Mouse (Mus musculus) cerebellum, postnatal 10 days (tissue): ENCODE data around the gene Scrt2.
"Not testable (repeated sequence)": the region's sequence is repeated elsewhere in the genome, so short reads cannot be mapped to it uniquely, and the experiment has no call there.

Experiments
- DNase-seq, 2 experiments: peaks; one replicate each; pipeline ENCODE4 v3.0.0; 2021; ENCODE audit warnings: mixed read lengths in 2 of 2

Scrt2 gene

GRCm38 (mm10) chr2:152080685-152081541 is at the start of gene Scrt2:
Scrt2 (plus strand) TSS chr2:152081529.
- DNase-seq = peak; percentile 81 to 85

GRCm38 (mm10) chr2:152040101-152040500 is 41.2 kb upstream of the Scrt2 start:
- DNase-seq = peak; percentile 67 to 72

- DNase-seq = peak; percentile 64 to 68
Observed at GRCm38 (mm10) chr2:152047116-152048002, 34.0 kb upstream of the Scrt2 start.

GRCm38 (mm10) chr2:152048003-152048980 is 33.0 kb upstream of the Scrt2 start:
- peak; percentile 71 to 77 for DNase-seq

GRCm38 (mm10) chr2:152048981-152049441 is 32.3 kb upstream of the Scrt2 start:
- peak in 1 of 2 experiments; percentile 58 for DNase-seq

- DNase-seq = peak in 1 of 2 experiments; percentile 49
Observed at GRCm38 (mm10) chr2:152049611-152050270, 31.6 kb upstream of the Scrt2 start.

- DNase-seq = peak; percentile 52 to 57
Observed at GRCm38 (mm10) chr2:152050316-152050715, 31.0 kb upstream of the Scrt2 start.

GRCm38 (mm10) chr2:152051985-152052384 is 29.3 kb upstream of the Scrt2 start:
- DNase-seq = peak; percentile 27 to 48

- peak; percentile 92 to 96 for DNase-seq
Observed at GRCm38 (mm10) chr2:152055406-152055805, 25.9 kb upstream of the Scrt2 start.

GRCm38 (mm10) chr2:152056368-152057251 is 24.7 kb upstream of the Scrt2 start:
- DNase-seq = peak; percentile 96 to 98

- peak; percentile 71 to 77 for DNase-seq
Observed at GRCm38 (mm10) chr2:152057252-152057563, 24.1 kb upstream of the Scrt2 start.

- DNase-seq = not testable (repeated sequence)
Observed at GRCm38 (mm10) chr2:152062817-152063216, 18.5 kb upstream of the Scrt2 start.

GRCm38 (mm10) chr2:152068660-152069433 is 12.5 kb upstream of the Scrt2 start:
- peak; percentile 40 to 41 for DNase-seq

- no peak for DNase-seq
Observed at GRCm38 (mm10) chr2:152069434-152069786, 11.9 kb upstream of the Scrt2 start.

- no peak for DNase-seq
Observed at GRCm38 (mm10) chr2:152069941-152070340, 11.4 kb upstream of the Scrt2 start.

- peak; percentile 62 to 72 for DNase-seq
Observed at GRCm38 (mm10) chr2:152074521-152074920, 6.8 kb upstream of the Scrt2 start.

- peak; percentile 85 to 91 for DNase-seq
Observed at GRCm38 (mm10) chr2:152075294-152075889, 5.9 kb upstream of the Scrt2 start.

- DNase-seq = peak in 1 of 2 experiments; percentile 22
Observed at GRCm38 (mm10) chr2:152077337-152077736, 4.0 kb upstream of the Scrt2 start.
